Mouse (Mus musculus) thymus, adult 2 months (tissue): ENCODE measurements around the gene Adgrl1. TPM values are rescaled to one million over a fixed set of nuclear protein-coding genes. Genes with fewer than 3 reads are reported as not detected.

Source experiments
- DNase-seq: peaks from one replicate; pipeline ENCODE4 v3.0.0; 2021
- H3K27ac ChIP-seq: fragments of 200-500 bp; 2 replicates; pipeline ENCODE4 v1.5.1; 2012; ENCODE audit warnings: low read length, control low read depth; ENCODE audit not compliant: control insufficient read depth, insufficient read depth
- H3K27me3 ChIP-seq: fragments of 200-500 bp; 2 replicates; pipeline ENCODE4 v1.6.1; 2012; ENCODE audit warnings: mild to moderate bottlenecking, low read length, moderate library complexity, mixed read lengths; ENCODE audit not compliant: control insufficient read depth, insufficient read depth
- H3K36me3 ChIP-seq: fragments of 200-500 bp; 2 replicates; pipeline ENCODE4 v1.6.1; 2012; ENCODE audit warnings: mild to moderate bottlenecking, low read length, moderate library complexity; ENCODE audit not compliant: control insufficient read depth, insufficient read depth
- H3K4me1 ChIP-seq: fragments of 200-500 bp; replicated peaks from 2 replicates; pipeline ENCODE4 v1.6.1; 2012; ENCODE audit warnings: low read length; ENCODE audit not compliant: control insufficient read depth, insufficient read depth
- H3K4me3 ChIP-seq: fragments of 200-500 bp; 2 replicates; pipeline ENCODE4 v1.5.1; 2012; ENCODE audit warnings: mild to moderate bottlenecking, low read length, control low read depth, moderate library complexity; ENCODE audit not compliant: control insufficient read depth, insufficient read depth
- CTCF ChIP-seq: fragments of 200-500 bp; IDR thresholded peaks from 2 replicates; pipeline ENCODE4 v1.5.1; 2012; ENCODE audit warnings: mild to moderate bottlenecking, control low read depth, low read length, moderate library complexity, borderline replicate concordance; ENCODE audit not compliant: control insufficient read depth, poor library complexity, insufficient read depth; ENCODE audit errors: extremely low read depth
- POLR2A ChIP-seq: fragments of 200-500 bp; IDR thresholded peaks from 2 replicates; pipeline ENCODE4 v1.6.1; 2012; ENCODE audit warnings: mild to moderate bottlenecking, low read length, control low read depth, moderate library complexity; ENCODE audit not compliant: control insufficient read depth, poor library complexity, insufficient read depth; ENCODE audit errors: extremely low read depth
- WGBS: fragments of 180-500 bp; shearing (Covaris S2); methylation state at CpG from one replicate; pipeline ENCODE4 v1.1.7; 2018; 5-methylcytosine and 5-hydroxymethylcytosine counted together
- polyA plus RNA-seq: library from polyadenylated mRNA; depleted of rRNA; stranded (reverse); fragments of >200 nt; gene quantifications from 2 replicates; pipeline ENCODE4 v1.2.3, GENCODE M21; 2012; rRNA removed

The Adgrl1 gene
- polyA plus RNA-seq, 1 experiment, result 170 TPM

DNA sequence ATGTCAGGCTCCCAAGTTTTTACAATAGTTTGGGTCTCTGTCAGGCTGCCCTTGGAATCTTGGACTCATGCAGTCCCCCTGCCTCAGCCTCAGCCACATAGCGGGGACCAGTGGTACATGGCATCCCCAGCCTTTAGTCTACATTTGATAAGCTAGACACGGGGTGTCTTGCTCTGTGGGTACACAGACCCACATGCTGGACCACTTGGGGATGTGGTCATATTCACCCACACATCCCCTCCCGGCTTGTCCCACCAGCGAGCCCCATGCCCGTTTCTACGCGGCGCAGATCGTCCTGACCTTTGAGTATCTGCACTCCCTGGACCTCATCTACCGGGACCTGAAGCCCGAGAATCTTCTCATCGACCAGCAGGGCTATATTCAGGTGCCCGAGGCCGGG is 90.3 kb downstream of the Adgrl1 start:
- WGBS, result 93% methylated on average over 14 of the region's 14 CpGs
- no peaks in the 10 kb centered on the region for H3K4me1 ChIP-seq
- H3K4me3 ChIP-seq, result no peak overlapping the region
- H3K27ac ChIP-seq, result no peak overlapping the region
- no peak for TF ChIP-seq POLR2A
- TF ChIP-seq CTCF, result no peak
- no peak for DNase-seq
- H3K27me3 ChIP-seq, result no peaks in the 10 kb centered on the region
- H3K36me3 ChIP-seq, result peaks cover 17% of the 10 kb centered on the region

Other genes starting within 250 kb of the Adgrl1 start
- gene Gipc1, start 247.4 kb upstream of the Adgrl1 start, polyA plus RNA-seq, result 50.2 and 58.6 TPM in 2 replicates
- 0.50 and 0.61 TPM in 2 replicates for gene Ptger1, start 233.4 kb upstream of the Adgrl1 start, polyA plus RNA-seq
- 321 and 324 TPM in 2 replicates for gene Pkn1, start 200.9 kb upstream of the Adgrl1 start, polyA plus RNA-seq
- 157 and 171 TPM in 2 replicates for gene Ddx39, start 184.9 kb upstream of the Adgrl1 start, polyA plus RNA-seq
- 190 and 193 TPM in 2 replicates for gene Adgre5, start 158.8 kb upstream of the Adgrl1 start, polyA plus RNA-seq
- 0.75 and 1.1 TPM in 2 replicates for gene Gm10644, start 55.1 kb downstream of the Adgrl1 start, polyA plus RNA-seq
- 170 and 243 TPM in 2 replicates for gene Asf1b, start 55.4 kb downstream of the Adgrl1 start, polyA plus RNA-seq
- 57.8 and 59.0 TPM in 2 replicates for gene Prkaca, start 72.9 kb downstream of the Adgrl1 start, polyA plus RNA-seq
- 153 and 190 TPM in 2 replicates for gene Samd1, start 97.6 kb downstream of the Adgrl1 start, polyA plus RNA-seq
- 1.1 and 1.2 TPM in 2 replicates for gene 1700067K01Rik, start 101.4 kb downstream of the Adgrl1 start, polyA plus RNA-seq
- 0.32 and 0.43 TPM in 2 replicates for gene 2210011C24Rik, start 112.1 kb downstream of the Adgrl1 start, polyA plus RNA-seq
- 0.32 and 0.43 TPM in 2 replicates for gene Palm3, start 121.4 kb downstream of the Adgrl1 start, polyA plus RNA-seq
- gene Il27ra, start 142.5 kb downstream of the Adgrl1 start, polyA plus RNA-seq, result 82.6 and 84.0 TPM in 2 replicates
- gene Rln3, start 144.9 kb downstream of the Adgrl1 start, polyA plus RNA-seq, result 7.1 and 9.1 TPM in 2 replicates
- 0.36 and 0.45 TPM in 2 replicates for gene Gm10643, start 165.0 kb downstream of the Adgrl1 start, polyA plus RNA-seq
- gene Rfx1, start 166.7 kb downstream of the Adgrl1 start, polyA plus RNA-seq, result 76.1 and 88.8 TPM in 2 replicates
- gene Dcaf15, start 204.7 kb downstream of the Adgrl1 start, polyA plus RNA-seq, result 190 and 211 TPM in 2 replicates
- gene Podnl1, start 225.9 kb downstream of the Adgrl1 start, polyA plus RNA-seq, result 6.6 and 7.7 TPM in 2 replicates
- 49.8 and 54.6 TPM in 2 replicates for gene Cc2d1a, start 247.8 kb downstream of the Adgrl1 start, polyA plus RNA-seq
- gene 4930432K21Rik, start 247.9 kb downstream of the Adgrl1 start, polyA plus RNA-seq, result 1.9 and 2.4 TPM in 2 replicates